ENCODE assay signal across 8 mouse cellular contexts in the genomic region with DNA sequence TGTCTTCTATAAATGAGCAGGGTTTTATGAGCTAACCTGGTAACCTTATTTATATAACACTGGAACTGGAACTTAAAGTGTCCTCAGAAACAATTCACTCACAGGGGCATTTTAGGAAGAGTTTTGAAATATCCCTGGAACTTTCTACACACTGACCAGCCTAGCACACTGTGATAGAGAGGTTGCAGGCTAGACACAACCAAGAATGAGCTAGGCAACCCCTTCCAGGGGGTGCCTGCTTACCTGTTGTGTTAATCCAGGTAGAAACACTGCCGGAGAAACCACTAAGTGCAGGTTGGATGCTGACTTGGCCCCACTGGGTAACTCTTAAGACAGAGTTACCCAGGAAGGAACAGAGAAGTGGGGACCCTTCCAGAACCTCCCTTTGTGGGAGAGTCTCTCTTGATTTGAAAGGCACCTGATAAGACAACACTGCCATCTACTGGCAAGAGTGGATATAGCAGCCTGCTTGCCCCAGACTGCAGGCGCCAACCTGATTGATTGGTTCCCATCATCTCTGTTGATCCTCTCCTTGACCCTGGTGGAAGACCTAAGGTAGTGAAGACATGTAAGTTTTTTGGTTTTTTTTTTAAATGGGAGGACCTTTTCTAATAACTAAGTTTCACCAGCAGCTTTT. TPM values are rescaled to one million over a fixed set of nuclear protein-coding genes. Genes with fewer than 3 reads are reported as not detected.
DNase-seq lines count a peak whose midpoint lies in the region; ATAC-seq and TF ChIP-seq lines count a peak whose summit lies in the region.

No protein-coding gene starts in this region.

- peak; percentile 68; the same call in 1 of the 2 replicates for TF ChIP-seq EP300 in heart, adult 2 months (IDR thresholded peaks at IDR 0.05; ENCODE audit: insufficient read depth, low read depth, low read length)
- no peak for TF ChIP-seq EP300 in stomach, postnatal 0 days (optimal IDR thresholded peaks at IDR 0.05)

- TF ChIP-seq POLR2A in heart, adult 2 months (IDR thresholded peaks at IDR 0.05; ENCODE audit: insufficient read depth, low read depth, low read length), result no peak
- TF ChIP-seq POLR2A in liver, adult 2 months (IDR thresholded peaks at IDR 0.05; ENCODE audit: extremely low read depth, insufficient read depth, low read length), result no peak

- no peaks in the 10 kb centered on the region for H3K36me3 ChIP-seq in embryonic facial prominence, embryonic 10.5 days (replicated peaks)
- no peaks in the 10 kb centered on the region for H3K36me3 ChIP-seq in heart, adult 2 months (ENCODE audit: control insufficient read depth, insufficient read depth, low read length)
- no peaks in the 10 kb centered on the region for H3K36me3 ChIP-seq in kidney, postnatal 0 days (ENCODE audit: insufficient read depth, low read length)
- peaks cover 17% of the 10 kb centered on the region for H3K36me3 ChIP-seq in liver, adult 2 months (ENCODE audit: control insufficient read depth, insufficient read depth, low read length)
- H3K36me3 ChIP-seq in stomach, postnatal 0 days (ENCODE audit: control insufficient read depth, insufficient read depth, low read length), result peaks cover 2% of the 10 kb centered on the region

- no peak overlapping the region for H3K27ac ChIP-seq in embryonic facial prominence, embryonic 10.5 days (replicated peaks)
- no peak overlapping the region for H3K27ac ChIP-seq in heart, adult 2 months
- H3K27ac ChIP-seq in kidney, postnatal 0 days, result no peak overlapping the region
- no peak overlapping the region for H3K27ac ChIP-seq in liver, adult 2 months (replicated peaks; ENCODE audit: insufficient read depth, low read depth, low read length)
- H3K27ac ChIP-seq in stomach, postnatal 0 days (replicated peaks), result no peak overlapping the region

- H3K9me3 ChIP-seq in embryonic facial prominence, embryonic 10.5 days, result no peaks in the 10 kb centered on the region
- no peaks in the 10 kb centered on the region for H3K9me3 ChIP-seq in kidney, postnatal 0 days (replicated peaks; ENCODE audit: low read length)
- H3K9me3 ChIP-seq in stomach, postnatal 0 days (ENCODE audit: control insufficient read depth, low read length), result no peaks in the 10 kb centered on the region

- H3K4me3 ChIP-seq in embryonic facial prominence, embryonic 10.5 days, result no peak overlapping the region
- H3K4me3 ChIP-seq in heart, adult 2 months, result no peak overlapping the region
- H3K4me3 ChIP-seq in kidney, postnatal 0 days (replicated peaks; ENCODE audit: low read depth, low read length), result no peak overlapping the region
- H3K4me3 ChIP-seq in liver, adult 2 months (ENCODE audit: insufficient read depth, low read depth, low read length), result no peak overlapping the region
- H3K4me3 ChIP-seq in stomach, postnatal 0 days (ENCODE audit: low read depth, low read length), result no peak overlapping the region

- no peak overlapping the region for H3K9ac ChIP-seq in heart, adult 2 months (ENCODE audit: low read depth, low read length)
- no peak overlapping the region for H3K9ac ChIP-seq in kidney, postnatal 0 days (ENCODE audit: low read depth, low read length)
- H3K9ac ChIP-seq in liver, adult 2 months (ENCODE audit: low read depth, low read length), result no peak overlapping the region
- no peak overlapping the region for H3K9ac ChIP-seq in stomach, postnatal 0 days (ENCODE audit: low read length)

- H3K79me2 ChIP-seq in heart, adult 2 months (replicated peaks; ENCODE audit: control insufficient read depth, insufficient read depth, low read length), result no peaks in the 10 kb centered on the region
- H3K79me2 ChIP-seq in liver, adult 2 months (ENCODE audit: control insufficient read depth, insufficient read depth, low read length), result no peaks in the 10 kb centered on the region

- TF ChIP-seq CTCF in heart, adult 2 months (IDR thresholded peaks at IDR 0.05), result no peak; the same call in 1 of the 2 replicates
- TF ChIP-seq CTCF in kidney, postnatal 0 days (IDR thresholded peaks at IDR 0.05; ENCODE audit: low read depth), result peak; percentile 95
- TF ChIP-seq CTCF in liver, adult 2 months (IDR thresholded peaks at IDR 0.05; ENCODE audit: low read depth, low read length), result peak; percentile 75
- TF ChIP-seq CTCF in stomach, postnatal 0 days (IDR thresholded peaks at IDR 0.05; ENCODE audit: low read depth), result peak; percentile 96

- WGBS in embryonic facial prominence, embryonic 10.5 days, result 21% methylated on average over 2 of the region's 2 CpGs
- WGBS in heart, adult 2 months, result 21% methylated on average over 2 of the region's 2 CpGs
- WGBS in kidney, postnatal 0 days, result 32% methylated on average over 2 of the region's 2 CpGs
- WGBS in liver, adult 2 months, result 25% methylated on average over 2 of the region's 2 CpGs
- WGBS in stomach, postnatal 0 days, result 22% methylated on average over 2 of the region's 2 CpGs

- intact Hi-C loops in heart, adult 2 months (cut with DNase I), result loop anchor here (1.0 to 10.0 kb wide), 4 partner anchors 170 to 796 kb away; a partner anchor contains a TSS

- DNase-seq in CD4-positive helper T cell, adult 2 months (ENCODE audit: low read depth, low spot score), result peak; percentile 80
- peak; percentile 77 for DNase-seq in adrenal gland, postnatal 25 days
- peak; percentile 81 for DNase-seq in embryonic facial prominence, embryonic 10.5 days (ENCODE audit: low spot score)
- DNase-seq in heart, adult 2 months, result peak; percentile 72 to 86
- peak; percentile 83 for DNase-seq in kidney, postnatal 0 days (ENCODE audit: low spot score)
- DNase-seq in liver, adult 2 months (ENCODE audit: extremely low read depth, low read depth, low spot score), result peak; percentile 66
- DNase-seq in natural killer cell, adult 2 months (ENCODE audit: low spot score in 2 of 2), result peak; percentile 76 to 85
- DNase-seq in stomach, postnatal 0 days (ENCODE audit: low spot score), result peak; percentile 81

- no peak overlapping the region for H3K4me2 ChIP-seq in kidney, postnatal 0 days (ENCODE audit: low read length)
- H3K4me2 ChIP-seq in stomach, postnatal 0 days (replicated peaks; ENCODE audit: low read depth), result no peak overlapping the region

- H3K4me1 ChIP-seq in embryonic facial prominence, embryonic 10.5 days, result peaks cover 6% of the 10 kb centered on the region; the same call in 1 of the 2 replicates
- H3K4me1 ChIP-seq in heart, adult 2 months (ENCODE audit: control insufficient read depth, insufficient read depth, low read length), result no peaks in the 10 kb centered on the region
- H3K4me1 ChIP-seq in kidney, postnatal 0 days (replicated peaks; ENCODE audit: insufficient read depth, low read length), result no peaks in the 10 kb centered on the region
- peaks cover 4% of the 10 kb centered on the region; the same call in 1 of the 2 replicates for H3K4me1 ChIP-seq in liver, adult 2 months (ENCODE audit: control insufficient read depth, insufficient read depth, low read length)
- no peaks in the 10 kb centered on the region for H3K4me1 ChIP-seq in stomach, postnatal 0 days (replicated peaks; ENCODE audit: control insufficient read depth, insufficient read depth)

- no peaks in the 10 kb centered on the region for H3K27me3 ChIP-seq in embryonic facial prominence, embryonic 10.5 days (replicated peaks; ENCODE audit: low read depth, poor library complexity, severe bottlenecking)
- no peaks in the 10 kb centered on the region for H3K27me3 ChIP-seq in heart, adult 2 months (ENCODE audit: control insufficient read depth, insufficient read depth, low read length)
- no peaks in the 10 kb centered on the region for H3K27me3 ChIP-seq in kidney, postnatal 0 days (ENCODE audit: insufficient read depth, low read length)
- no peaks in the 10 kb centered on the region for H3K27me3 ChIP-seq in liver, adult 2 months (ENCODE audit: control insufficient read depth, insufficient read depth, low read length)
- no peaks in the 10 kb centered on the region for H3K27me3 ChIP-seq in stomach, postnatal 0 days (ENCODE audit: control insufficient read depth, insufficient read depth, low read length)

- ATAC-seq in kidney, postnatal 0 days (replicated peaks; ENCODE audit: low FRiP score, low read depth), result peak; percentile 18; the same call in 1 of the 2 replicates
- peak; percentile 33; the same call in 1 of the 2 replicates for ATAC-seq in stomach, postnatal 0 days (ENCODE audit: low FRiP score, low TSS enrichment)

RNA-seq across cellular contexts. Expression of a gene that starts 36.7 kb away (rescaled TPM):
- total RNA-seq in adrenal gland, postnatal 25 days (2021), result 6.7 and 8.7 TPM in 2 replicates
- polyA plus RNA-seq in embryonic facial prominence, embryonic 10.5 days (2016; fragmentation: Nextera tagmentation; extraction: Ambion mirVana), result 2.3 and 3.1 TPM in 2 replicates
- 10 to 100 TPM; 17.4 to 22.3 TPM for total RNA-seq in heart, adult 2 months (2021)
- polyA plus RNA-seq in heart, adult 2 months (2012; rRNA removed), result 10.7 and 10.9 TPM in 2 replicates
- 35.2 and 35.6 TPM in 2 replicates for polyA plus RNA-seq in kidney, postnatal 0 days (2015; fragmentation: Nextera tagmentation; extraction: Ambion mirVana)
- total RNA-seq in liver, adult 2 months (2014; rRNA removed), result 10.4 and 13.0 TPM in 2 replicates
- polyA plus RNA-seq in liver, adult 2 months (2012; rRNA removed), result 5.3 and 5.5 TPM in 2 replicates
- 37.7 and 40.8 TPM in 2 replicates for polyA plus RNA-seq in stomach, postnatal 0 days (2015; fragmentation: Nextera tagmentation; extraction: Ambion mirVana)
